Mouse (Mus musculus) heart, adult 2 months (tissue): ENCODE results near the gene Gm20388.

Experiments used
- CTCF ChIP-seq: fragments of 200-600 bp; IDR thresholded peaks from 2 replicates; pipeline ENCODE4 v1.8.1; 2022; ENCODE audit warnings: antibody characterized with exemption, mild to moderate bottlenecking, moderate library complexity
- EP300 ChIP-seq: fragments of 200-500 bp; IDR thresholded peaks from 2 replicates; pipeline ENCODE4 v1.6.1; 2011; ENCODE audit warnings: low read depth, low read length, control low read depth; ENCODE audit not compliant: insufficient read depth

DNA sequence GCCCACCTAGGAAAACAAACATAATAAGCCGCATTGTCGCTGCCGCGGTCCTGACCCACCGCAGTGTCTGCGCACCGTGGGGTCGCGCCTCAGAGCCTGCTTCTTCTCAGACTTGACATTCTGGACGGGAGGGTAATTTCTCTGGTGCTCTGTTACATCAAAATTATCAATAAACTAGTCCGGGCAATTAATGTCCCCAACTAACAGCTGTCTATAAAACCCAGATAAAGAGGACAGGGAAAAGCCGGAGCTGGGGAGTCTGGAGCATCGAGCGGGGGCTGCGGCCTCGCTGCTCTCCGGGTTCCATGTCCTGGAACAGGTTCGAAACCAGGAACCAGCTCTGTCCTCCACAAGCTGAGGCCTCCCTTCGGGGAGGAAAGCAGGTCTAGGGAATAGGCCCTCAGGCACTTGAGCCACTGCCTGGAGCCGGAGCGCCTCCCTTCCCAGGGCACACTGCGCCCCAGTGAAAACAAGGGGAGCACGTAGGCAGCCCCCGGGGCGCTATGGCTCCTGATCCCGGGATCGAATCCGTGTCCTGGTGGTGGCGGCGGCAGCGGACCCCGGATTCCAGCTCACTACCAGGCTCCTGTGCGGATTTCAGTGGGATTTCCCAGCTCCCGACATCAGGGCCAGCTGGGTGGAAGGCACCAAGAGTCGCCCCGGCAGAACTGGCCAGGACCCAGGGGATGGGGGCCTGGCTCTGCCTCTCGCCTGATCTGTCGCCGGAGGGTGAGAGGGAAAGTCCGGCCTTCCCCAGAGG is 1178.4 kb downstream of the Gm20388 start:
- TF ChIP-seq EP300 (no peak), CTCF (no peak)
